Mouse (Mus musculus): ENCODE measurements around the gene 9130213A22Rik. TPM values are rescaled to one million over a fixed set of nuclear protein-coding genes. Genes with fewer than 3 reads are reported as not detected.

The 9130213A22Rik gene
- polyA plus RNA-seq (2015; fragmentation: Nextera tagmentation; extraction: Ambion mirVana), result 0.24 and 0.27 TPM in 2 replicates

GRCm38 (mm10) chr11:69122336-69122951 is at the start of gene 9130213A22Rik:
9130213A22Rik (minus strand) TSS chr11:69122589.
- peaks cover 11% of the 10 kb centered on the region for H3K27me3 ChIP-seq (replicated peaks)
- ATAC-seq (replicated peaks), result peak; percentile 55
- peak within 1 kb of the TSS; percentile 60 for H3K9ac ChIP-seq
- no peaks in the 10 kb centered on the region for H3K36me3 ChIP-seq (replicated peaks)
- under 1% methylated on average over 66 of the region's 66 CpGs for WGBS
- peak within 1 kb of the TSS; percentile 68 for H3K27ac ChIP-seq
- H3K4me1 ChIP-seq, result peaks cover 54% of the 10 kb centered on the region
- H3K4me3 ChIP-seq, result peak within 1 kb of the TSS; percentile 67
- H3K9me3 ChIP-seq, result no peaks in the 10 kb centered on the region
- H3K4me2 ChIP-seq, result peak within 1 kb of the TSS; percentile 88

DNA sequence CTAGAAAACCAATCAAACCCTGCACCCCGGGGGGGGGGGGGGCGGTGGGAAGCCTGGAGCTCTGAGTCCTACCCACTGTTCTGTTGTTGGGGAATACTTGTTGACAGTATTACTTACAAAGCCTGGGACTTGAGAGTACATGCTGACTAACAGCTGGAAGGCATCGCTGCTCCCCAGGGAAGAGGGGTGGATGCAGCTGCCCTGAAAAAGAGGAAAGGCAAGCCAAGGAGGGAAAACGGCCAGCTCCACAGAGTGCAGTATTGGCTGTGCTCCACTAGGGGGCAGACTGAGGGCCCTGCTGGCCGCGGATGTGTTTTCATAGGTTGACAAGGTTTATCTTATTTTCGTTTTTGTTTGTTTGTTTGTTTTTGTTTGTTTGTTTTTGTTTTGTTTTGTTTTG is 49.2 kb upstream of the 9130213A22Rik start:
- Histone ChIP-seq H3K27me3 (replicated peaks) (no peaks in the 10 kb centered on the region), H3K27ac (no peak overlapping the region), H3K4me2 (no peak overlapping the region), H3K4me3 (no peak overlapping the region), H3K9me3 (no peaks in the 10 kb centered on the region), H3K36me3 (replicated peaks) (no peaks in the 10 kb centered on the region), H3K4me1 (no peaks in the 10 kb centered on the region), H3K9ac (no peak overlapping the region)
- no peak for ATAC-seq (replicated peaks)
- WGBS, result 24% methylated on average over 7 of the region's 7 CpGs

DNA sequence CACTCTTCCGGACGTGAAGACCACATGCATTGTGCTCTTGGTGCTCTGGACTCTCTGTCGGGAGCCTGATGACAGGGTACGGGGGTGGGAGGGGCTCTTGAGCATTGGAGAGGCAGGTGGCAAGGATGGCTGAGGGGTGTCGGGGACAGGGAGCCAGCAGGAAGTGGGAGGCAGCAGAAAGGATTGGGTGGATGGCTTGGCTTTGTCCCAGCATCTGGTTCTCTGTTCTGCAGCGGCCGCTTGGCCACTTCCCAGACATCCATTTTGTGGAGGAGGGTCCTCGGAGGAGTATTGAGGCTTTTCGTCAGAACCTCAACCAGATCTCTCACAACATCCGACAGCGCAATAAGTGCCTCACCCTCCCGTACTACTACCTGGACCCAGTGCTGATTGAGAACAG is 46.9 kb upstream of the 9130213A22Rik start:
- no peak overlapping the region for H3K9ac ChIP-seq
- H3K4me3 ChIP-seq, result no peak overlapping the region
- no peak overlapping the region for H3K27ac ChIP-seq
- H3K4me2 ChIP-seq, result no peak overlapping the region
- 88% methylated on average over 12 of the region's 12 CpGs for WGBS
- no peaks in the 10 kb centered on the region for H3K27me3 ChIP-seq (replicated peaks)
- no peaks in the 10 kb centered on the region for H3K4me1 ChIP-seq
- no peak for ATAC-seq (replicated peaks)
- no peaks in the 10 kb centered on the region for H3K36me3 ChIP-seq (replicated peaks)
- no peaks in the 10 kb centered on the region for H3K9me3 ChIP-seq

DNA sequence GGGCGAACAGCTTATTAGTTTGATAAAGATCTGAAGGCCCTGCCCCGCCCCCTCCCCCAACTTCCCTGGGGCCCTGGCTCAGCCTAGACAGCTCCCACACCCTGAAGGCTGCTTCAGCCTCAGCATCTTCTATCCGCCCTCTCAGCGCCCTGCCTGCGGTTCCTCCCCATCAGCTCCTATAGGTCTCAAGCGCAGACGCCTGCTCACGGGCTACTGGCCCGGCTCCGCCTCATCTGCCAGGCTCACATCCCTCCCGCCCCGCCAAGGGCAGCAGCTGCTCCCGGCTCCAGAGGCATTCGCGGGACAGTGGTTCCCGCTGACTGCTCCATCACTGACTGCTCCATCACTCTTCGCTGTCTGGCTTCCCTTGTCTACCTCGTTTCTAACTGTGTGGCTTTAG is 34.4 kb upstream of the 9130213A22Rik start, which contains the start of gene Alox12b:
Gene Alox12b (plus strand): TSS at position 190 of the 400 bp plus-strand sequence.
- ATAC-seq (replicated peaks), result no peak
- peak within 1 kb of the TSS; percentile 38 for H3K9ac ChIP-seq
- no peak within 1 kb of the TSS for H3K27ac ChIP-seq
- H3K4me3 ChIP-seq, result peak within 1 kb of the TSS; percentile 26
- H3K36me3 ChIP-seq (replicated peaks), result no peaks in the 10 kb centered on the region
- no peaks in the 10 kb centered on the region for H3K9me3 ChIP-seq
- H3K27me3 ChIP-seq (replicated peaks), result peaks cover 25% of the 10 kb centered on the region
- H3K4me2 ChIP-seq, result peak within 1 kb of the TSS; percentile 53
- H3K4me1 ChIP-seq, result peaks cover 10% of the 10 kb centered on the region
- WGBS, result 2% methylated on average over 18 of the region's 18 CpGs

GRCm38 (mm10) chr11:69155351-69155750 is 33.0 kb upstream of the 9130213A22Rik start:
- WGBS, result 72% methylated on average over 1 of the region's 1 CpGs
- peaks cover 13% of the 10 kb centered on the region for H3K4me1 ChIP-seq
- no peak overlapping the region for H3K9ac ChIP-seq
- ATAC-seq (replicated peaks), result no peak
- no peak overlapping the region for H3K27ac ChIP-seq
- H3K36me3 ChIP-seq (replicated peaks), result no peaks in the 10 kb centered on the region
- H3K4me2 ChIP-seq, result no peak overlapping the region
- H3K27me3 ChIP-seq (replicated peaks), result peaks cover 25% of the 10 kb centered on the region
- no peaks in the 10 kb centered on the region for H3K9me3 ChIP-seq
- H3K4me3 ChIP-seq, result no peak overlapping the region

DNA sequence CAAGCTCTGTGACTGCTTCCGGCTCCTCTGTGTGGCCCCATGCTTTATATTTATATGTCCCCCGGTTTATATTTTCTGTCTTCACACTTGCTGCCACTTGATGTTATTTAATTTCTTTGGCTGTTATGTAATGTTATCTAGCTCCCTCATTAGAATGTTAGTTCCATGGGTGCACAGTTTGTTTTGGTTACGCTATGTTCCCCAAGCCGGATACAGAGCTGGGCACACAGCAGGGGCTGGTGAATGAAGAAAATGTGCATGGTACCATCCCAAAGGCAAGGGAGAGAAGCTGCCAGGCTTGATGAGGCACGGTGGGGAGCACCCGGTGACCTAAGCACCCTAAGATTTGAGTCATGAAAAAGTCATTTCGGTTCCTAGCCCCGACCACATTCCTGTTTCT is 31.4 kb upstream of the 9130213A22Rik start:
- no peak overlapping the region for H3K27ac ChIP-seq
- ATAC-seq (replicated peaks), result no peak
- no peak overlapping the region for H3K4me3 ChIP-seq
- 82% methylated on average over 8 of the region's 8 CpGs for WGBS
- peaks cover 25% of the 10 kb centered on the region for H3K27me3 ChIP-seq (replicated peaks)
- H3K9me3 ChIP-seq, result no peaks in the 10 kb centered on the region
- H3K4me2 ChIP-seq, result no peak overlapping the region
- no peaks in the 10 kb centered on the region for H3K36me3 ChIP-seq (replicated peaks)
- H3K9ac ChIP-seq, result no peak overlapping the region
- H3K4me1 ChIP-seq, result peaks cover 13% of the 10 kb centered on the region

DNA sequence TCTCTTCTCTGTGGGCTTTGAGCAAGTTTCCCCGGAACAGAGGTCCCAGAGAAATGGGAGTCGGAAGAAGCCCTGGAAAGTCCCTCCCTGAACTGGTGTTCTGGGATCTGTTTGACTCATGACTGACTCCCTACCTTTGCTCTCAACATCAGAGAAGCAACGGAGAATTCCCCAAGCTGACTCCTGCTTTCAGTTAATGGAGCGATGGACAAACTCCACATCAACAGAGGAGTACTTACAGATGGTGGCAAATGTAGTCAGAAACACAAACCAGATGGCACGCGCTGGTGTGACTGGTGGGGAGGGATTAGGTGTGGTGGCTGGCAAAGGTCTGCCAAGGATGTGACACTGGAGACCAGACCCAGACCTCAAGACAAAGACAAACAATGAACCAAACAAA is 28.6 kb upstream of the 9130213A22Rik start:
- Histone ChIP-seq H3K9me3 (no peaks in the 10 kb centered on the region), H3K4me1 (peaks cover 3% of the 10 kb centered on the region; the same call in 1 of the 2 replicates), H3K36me3 (replicated peaks) (no peaks in the 10 kb centered on the region), H3K27me3 (replicated peaks) (peaks cover 7% of the 10 kb centered on the region), H3K27ac (no peak overlapping the region), H3K4me2 (peak overlapping the region; percentile 35), H3K9ac (no peak overlapping the region), H3K4me3 (no peak overlapping the region)
- ATAC-seq (replicated peaks), result no peak
- WGBS, result 70% methylated on average over 6 of the region's 6 CpGs

DNA sequence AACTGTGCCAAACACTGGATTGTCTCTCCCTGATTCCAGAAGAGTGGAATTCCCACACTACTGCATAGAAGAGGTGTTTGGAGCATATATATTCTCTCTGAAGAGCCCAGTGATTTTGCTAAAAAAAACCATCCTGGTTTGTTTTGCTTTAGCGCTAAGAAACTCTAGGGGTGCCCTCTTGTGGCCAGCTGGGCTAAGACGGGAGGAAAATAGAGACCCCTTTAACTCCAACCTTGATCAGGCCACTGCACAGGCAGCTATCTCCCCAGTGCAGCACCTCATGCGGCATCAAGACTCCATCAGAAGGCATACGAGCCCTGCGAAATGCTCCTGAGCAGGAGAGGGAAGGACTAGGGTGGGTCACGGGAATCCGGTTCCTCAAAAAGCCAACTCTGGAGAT is 28.1 kb upstream of the 9130213A22Rik start:
- Histone ChIP-seq H3K9ac (no peak overlapping the region; the same call in 1 of the 2 replicates), H3K27ac (no peak overlapping the region), H3K4me2 (peak overlapping the region; percentile 35), H3K27me3 (replicated peaks) (peaks cover 4% of the 10 kb centered on the region), H3K9me3 (no peaks in the 10 kb centered on the region), H3K36me3 (replicated peaks) (no peaks in the 10 kb centered on the region), H3K4me3 (no peak overlapping the region), H3K4me1 (peaks cover 3% of the 10 kb centered on the region; the same call in 1 of the 2 replicates)
- ATAC-seq (replicated peaks), result no peak
- WGBS, result 10% methylated on average over 7 of the region's 7 CpGs

- Histone ChIP-seq H3K4me3 (no peak overlapping the region), H3K27ac (no peak overlapping the region), H3K36me3 (replicated peaks) (no peaks in the 10 kb centered on the region), H3K9ac (no peak overlapping the region), H3K4me1 (peaks cover 3% of the 10 kb centered on the region; the same call in 1 of the 2 replicates), H3K27me3 (replicated peaks) (peaks cover 3% of the 10 kb centered on the region), H3K4me2 (no peak overlapping the region), H3K9me3 (no peaks in the 10 kb centered on the region)
- no peak for ATAC-seq (replicated peaks)
- 74% methylated on average over 6 of the region's 6 CpGs for WGBS
Observed at GRCm38 (mm10) chr11:69149728-69150127, 27.3 kb upstream of the 9130213A22Rik start.

DNA sequence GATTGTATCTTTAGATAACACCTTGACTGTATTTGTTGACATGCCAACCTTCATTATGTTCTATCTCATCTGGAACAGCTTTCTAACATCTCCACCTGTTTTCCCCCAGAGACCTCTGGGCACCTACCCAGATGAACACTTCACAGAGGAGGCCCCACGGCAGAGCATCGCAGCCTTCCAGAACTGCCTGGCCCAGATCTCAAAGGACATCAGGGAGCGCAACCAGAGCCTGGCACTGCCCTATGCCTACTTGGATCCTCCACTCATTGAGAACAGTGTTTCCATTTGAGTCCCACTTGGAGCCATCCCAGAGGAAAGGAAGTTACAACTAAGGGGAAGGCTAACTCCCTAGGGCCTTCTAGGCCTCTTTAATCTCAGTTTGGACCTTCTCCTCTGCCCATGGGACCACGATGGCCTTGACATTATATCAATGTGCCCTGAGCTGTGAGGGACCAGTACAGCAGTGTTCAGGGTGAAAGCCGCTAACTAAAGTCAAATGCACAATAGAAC is 26.1 kb upstream of the 9130213A22Rik start:
- no peak overlapping the region for H3K4me3 ChIP-seq
- H3K4me2 ChIP-seq, result no peak overlapping the region
- WGBS, result 93% methylated on average over 5 of the region's 5 CpGs
- no peak overlapping the region for H3K9ac ChIP-seq
- H3K4me1 ChIP-seq, result peaks cover 3% of the 10 kb centered on the region; the same call in 1 of the 2 replicates
- no peak overlapping the region for H3K27ac ChIP-seq
- H3K9me3 ChIP-seq, result no peaks in the 10 kb centered on the region
- ATAC-seq (replicated peaks), result no peak
- peaks cover 3% of the 10 kb centered on the region; the same call in 1 of the 2 replicates for H3K27me3 ChIP-seq (replicated peaks)
- no peaks in the 10 kb centered on the region for H3K36me3 ChIP-seq (replicated peaks)

GRCm38 (mm10) chr11:69147546-69147945 is 25.2 kb upstream of the 9130213A22Rik start:
- H3K27me3 ChIP-seq (replicated peaks), result peaks cover 3% of the 10 kb centered on the region
- no peak overlapping the region for H3K27ac ChIP-seq
- no peak overlapping the region for H3K9ac ChIP-seq
- H3K36me3 ChIP-seq (replicated peaks), result no peaks in the 10 kb centered on the region
- no peaks in the 10 kb centered on the region for H3K9me3 ChIP-seq
- no peak overlapping the region for H3K4me3 ChIP-seq
- WGBS, result 72% methylated on average over 7 of the region's 7 CpGs
- peaks cover 3% of the 10 kb centered on the region; the same call in 1 of the 2 replicates for H3K4me1 ChIP-seq
- ATAC-seq (replicated peaks), result no peak
- no peak overlapping the region for H3K4me2 ChIP-seq

DNA sequence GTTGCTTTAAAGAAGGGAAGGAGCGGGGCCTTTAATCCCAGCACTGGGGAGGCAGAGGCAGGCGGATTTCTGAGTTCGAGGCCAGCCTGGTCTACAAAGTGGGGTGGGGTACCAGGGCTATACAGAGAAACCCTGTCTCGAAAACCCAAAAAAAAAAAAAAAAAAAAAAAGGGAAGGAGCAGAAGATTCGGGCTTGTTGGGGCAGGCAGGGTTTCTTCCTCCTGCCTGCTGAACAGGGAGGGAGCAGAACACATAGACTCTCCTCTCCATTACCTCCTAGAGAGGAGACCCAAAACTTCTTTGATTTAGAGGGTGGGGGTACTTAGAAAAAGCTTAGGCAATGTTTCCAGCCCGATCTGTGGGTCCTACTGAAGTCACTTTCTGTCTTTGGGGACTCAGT is 13.0 kb upstream of the 9130213A22Rik start:
- ATAC-seq (replicated peaks), result no peak
- Histone ChIP-seq H3K9ac (no peak overlapping the region), H3K9me3 (no peaks in the 10 kb centered on the region), H3K4me2 (no peak overlapping the region), H3K27ac (no peak overlapping the region), H3K4me3 (no peak overlapping the region), H3K27me3 (replicated peaks) (no peaks in the 10 kb centered on the region; the same call in 1 of the 2 replicates), H3K4me1 (peaks cover 15% of the 10 kb centered on the region), H3K36me3 (replicated peaks) (no peaks in the 10 kb centered on the region)
- whole genome bisulfite sequencing, result 92% methylated on average over 6 of the region's 6 CpGs

GRCm38 (mm10) chr11:69134622-69134968 is 12.2 kb upstream of the 9130213A22Rik start:
- H3K9ac ChIP-seq, result peak overlapping the region; percentile 46
- 31% methylated on average over 8 of the region's 8 CpGs for WGBS
- no peaks in the 10 kb centered on the region for H3K36me3 ChIP-seq (replicated peaks)
- peaks cover 15% of the 10 kb centered on the region for H3K4me1 ChIP-seq
- H3K4me3 ChIP-seq, result peak overlapping the region; percentile 40
- peak overlapping the region; percentile 64 for H3K4me2 ChIP-seq
- H3K27ac ChIP-seq, result no peak overlapping the region
- ATAC-seq (replicated peaks), result peak; percentile 21; the same call in 1 of the 2 replicates
- no peaks in the 10 kb centered on the region for H3K9me3 ChIP-seq
- no peaks in the 10 kb centered on the region; the same call in 1 of the 2 replicates for H3K27me3 ChIP-seq (replicated peaks)
